Mouse (Mus musculus) CH12.LX (cell line): ENCODE results near the gene Gm19684. TPM values are rescaled to one million over a fixed set of nuclear protein-coding genes. Genes with fewer than 3 reads are reported as not detected.
"Not testable (repeated sequence)": the region's sequence is repeated elsewhere in the genome, so short reads cannot be mapped to it uniquely, and the experiment has no call there.

Source experiments
- DNase-seq: peaks from one replicate; pipeline ENCODE4 v3.0.0-alpha.2; 2013; ENCODE audit errors: extremely low read depth
- H3K27ac ChIP-seq: 2 replicates; pipeline ENCODE4 v1.5.1; 2012; ENCODE audit warnings: low read depth, mild to moderate bottlenecking, control low read depth, moderate library complexity; ENCODE audit not compliant: insufficient read depth
- H3K27me3 ChIP-seq: replicated peaks from 2 replicates; pipeline ENCODE3; 2012; ENCODE audit warnings: inconsistent platforms
- H3K36me3 ChIP-seq, 2 experiments: replicated peaks in 1 of 2; 2 replicates each; pipeline versions ENCODE3 to v1.6.1; 2012; ENCODE audit warnings: inconsistent platforms in 1 of 2, low read length in 1 of 2, mild to moderate bottlenecking in 1 of 2, mixed read lengths in 1 of 2, moderate library complexity in 1 of 2; ENCODE audit not compliant: control insufficient read depth in 1 of 2, insufficient read depth in 1 of 2
- H3K4me1 ChIP-seq, 2 experiments: 2 replicates each; pipeline ENCODE4 v1.6.1; 2012; ENCODE audit warnings: inconsistent platforms in 1 of 2, moderate library complexity in 1 of 2; ENCODE audit not compliant: insufficient read depth in 2 of 2, control insufficient read depth in 1 of 2
- H3K4me2 ChIP-seq: 2 replicates; pipeline ENCODE4 v1.6.1; 2012; ENCODE audit warnings: low read depth, mild to moderate bottlenecking, control low read depth; ENCODE audit not compliant: poor library complexity, insufficient read depth, severe bottlenecking
- H3K4me3 ChIP-seq, 3 experiments: fragments of 150-350 bp in 1 of 3; sonication (generic) in 1 of 3; replicated peaks in 1 of 3; 2 replicates each; pipeline versions ENCODE3 to v1.5.1; 2011 to 2012; ENCODE audit warnings: low read depth in 2 of 3, low read length in 2 of 3, mild to moderate bottlenecking in 2 of 3, moderate library complexity in 2 of 3, control low read depth in 1 of 3, improper control_type of control experiment in 1 of 3, inconsistent platforms in 1 of 3, mixed read lengths in 1 of 3; ENCODE audit not compliant: poor library complexity in 1 of 3
- H3K79me2 ChIP-seq: replicated peaks from 2 replicates; pipeline ENCODE4 v1.6.1; 2012; ENCODE audit warnings: mild to moderate bottlenecking, moderate library complexity; ENCODE audit not compliant: control insufficient read depth, poor library complexity, insufficient read depth, severe bottlenecking; ENCODE audit errors: extremely low read depth
- H3K9ac ChIP-seq: 2 replicates; pipeline ENCODE4 v1.6.1; 2012; ENCODE audit warnings: low read depth, mild to moderate bottlenecking, control low read depth, moderate library complexity; ENCODE audit not compliant: insufficient read depth
- H3K9me3 ChIP-seq: replicated peaks from 2 replicates; pipeline ENCODE3; 2012; ENCODE audit warnings: low read length, inconsistent platforms, mixed read lengths
- CTCF ChIP-seq, 2 experiments: IDR thresholded peaks in 1 of 2; conservative IDR thresholded peaks in 1 of 2; 2 replicates each; pipeline ENCODE4 v1.5.1; 2011 to 2012; ENCODE audit warnings: low read depth in 2 of 2, low read length in 2 of 2, improper control_type of control experiment in 1 of 2, inconsistent platforms in 1 of 2, mild to moderate bottlenecking in 1 of 2, moderate library complexity in 1 of 2
- NELFE ChIP-seq: IDR thresholded peaks from 2 replicates; pipeline ENCODE4 v1.6.1; 2011; ENCODE audit warnings: low read depth, low read length, improper control_type of control experiment
- POLR2A ChIP-seq: IDR thresholded peaks from 2 replicates; pipeline ENCODE4 v1.6.1; 2011; ENCODE audit warnings: low read depth, mild to moderate bottlenecking, improper control_type of control experiment, low read length
- RAD21 ChIP-seq: IDR thresholded peaks from 2 replicates; pipeline ENCODE4 v1.6.1; 2011; ENCODE audit warnings: low read depth, mild to moderate bottlenecking, low read length, improper control_type of control experiment, moderate library complexity
- SMC3 ChIP-seq: IDR thresholded peaks from 2 replicates; pipeline ENCODE4 v1.6.1; 2011; ENCODE audit warnings: low read depth, low read length, improper control_type of control experiment
- TBP ChIP-seq: conservative IDR thresholded peaks from 2 replicates; pipeline ENCODE4 v1.6.1; 2011; ENCODE audit warnings: low read depth, low read length, improper control_type of control experiment
- dilution Hi-C: fragments of 300-500 bp; cut with MboI; formaldehyde crosslinking; loops from 2 replicates; pipeline ENCODE4 v1.14.3; 2020; ENCODE audit warnings: low sequenced_read_pairs; ENCODE audit not compliant: extremely low pct_unique_long_range_greater_than_20kb, extremely low pct_ligation_motif_present
- in situ Hi-C: fragments of 300-500 bp; cut with MboI; formaldehyde crosslinking; loops from 3 replicates; pipeline ENCODE4 v1.14.3; 2019; ENCODE audit warnings: low sequenced_read_pairs, low pct_ligation_motif_present, low pct_unique_long_range_greater_than_20kb, mixed read lengths
- polyA plus RNA-seq: library from polyadenylated mRNA; unstranded; fragments of >175 nt; gene quantifications from 2 replicates; pipeline ENCODE4 v1.2.1, GENCODE M21; 2012; ENCODE audit warnings: low read depth; ENCODE audit not compliant: insufficient read length
- total RNA-seq, 2 experiments: library from RNA; depleted of rRNA; stranded (reverse); fragments of 300-350 nt in 1 of 2; fragments of >200 nt in 1 of 2; gene quantifications; 2 replicates each; pipeline ENCODE4 v1.2.3; 2012 to 2014

Gm19684 gene
- total and polyA plus RNA-seq, 3 experiments, result 0.35 to 0.93 (median 0.55) TPM

DNA sequence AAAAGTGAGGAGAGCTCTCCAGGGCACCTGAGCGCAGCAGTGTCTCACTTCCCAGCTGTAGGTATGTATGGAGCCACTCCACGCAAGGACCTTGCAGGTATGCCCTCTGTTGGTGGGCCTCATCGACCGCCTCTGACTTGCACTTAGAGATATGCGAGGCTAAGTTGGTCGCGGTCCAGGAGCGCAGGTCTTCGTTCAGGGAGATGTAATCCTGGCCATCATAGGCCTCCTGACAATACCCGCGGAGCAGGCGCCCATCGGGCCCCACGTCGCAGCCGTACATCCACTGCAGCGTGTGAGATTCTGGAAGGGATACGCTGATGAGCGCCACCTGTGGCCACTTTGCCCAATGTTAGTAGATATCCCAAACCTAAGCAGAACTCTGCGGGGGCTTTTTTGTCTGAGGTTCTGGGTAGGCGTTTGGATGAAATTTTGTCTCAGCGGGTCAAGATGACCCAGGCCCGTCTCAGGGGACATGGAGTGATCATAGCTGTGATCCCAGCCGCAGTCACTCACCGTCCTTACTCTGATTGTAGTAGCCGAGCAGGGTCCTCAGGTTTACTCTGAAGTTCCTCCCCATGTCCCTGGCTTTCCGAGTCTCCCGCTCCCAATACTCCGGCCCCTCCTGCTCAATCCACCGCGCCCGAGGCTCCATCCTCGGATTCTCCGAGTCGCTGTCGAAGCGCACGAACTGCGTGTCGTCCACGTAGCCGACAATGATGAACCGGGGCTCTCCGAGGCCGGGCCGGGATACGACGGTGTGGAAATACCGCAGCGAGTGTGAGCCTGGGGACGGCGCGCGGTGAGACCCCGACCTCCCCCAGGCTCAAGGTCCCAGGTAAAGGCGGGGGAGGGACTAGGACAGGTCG lies 10.6 kb upstream of the Gm19684 start:
- DNase-seq, H3K79me2 ChIP-seq, H3K27me3 ChIP-seq, H3K9me3 ChIP-seq, H3K36me3 ChIP-seq, H3K4me2 ChIP-seq, dilution Hi-C loops, H3K4me1 ChIP-seq: not testable (repeated sequence)
- peak overlapping the region; percentile 53; the same call in 1 of the 2 replicates for H3K27ac ChIP-seq
- in situ Hi-C loops, result loop anchor here (10.0 kb wide), 1 partner anchor 76 kb away; the partner anchor contains the start of gene H2-T23
- peak overlapping the region; percentile 74; the same call in 1 of the 2 replicates for H3K9ac ChIP-seq
- peak overlapping the region; percentile 42 to 67 (median 42) for H3K4me3 ChIP-seq

DNA sequence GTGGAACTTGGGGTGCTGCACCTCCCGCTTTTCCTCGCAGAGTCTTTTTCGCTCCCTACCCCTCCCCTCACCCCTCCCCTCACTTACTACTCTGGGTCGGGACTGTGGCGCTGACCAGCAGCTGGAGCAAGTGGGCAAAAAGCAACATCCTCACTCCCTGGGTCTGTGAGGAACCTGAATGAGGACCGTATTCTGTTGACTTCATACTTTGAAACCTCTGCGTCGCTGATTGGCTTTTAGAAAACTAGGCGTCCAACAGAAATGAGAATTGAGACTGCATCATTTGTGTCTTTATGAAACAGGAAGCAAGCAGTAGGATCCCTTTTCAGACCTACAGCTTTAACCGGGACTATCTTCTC lies 10.0 kb upstream of the Gm19684 start:
- in situ Hi-C loops, result loop anchor here (10.0 kb wide), 1 partner anchor 77 kb away; the partner anchor contains the start of gene H2-T23
- H3K9me3 ChIP-seq, H3K36me3 ChIP-seq, H3K4me2 ChIP-seq, H3K4me1 ChIP-seq, H3K79me2 ChIP-seq, H3K27me3 ChIP-seq, dilution Hi-C loops: not testable (repeated sequence)
- peak; percentile 37 for DNase-seq
- peak; percentile 43; the same call in 1 of the 2 replicates for TF ChIP-seq NELFE
- 0 out of 2 replicates have a peak, but pooled peaks have one; percentile 41 for TF ChIP-seq TBP
- peak; percentile 37; the same call in 1 of the 2 replicates for TF ChIP-seq POLR2A
- Histone ChIP-seq H3K4me3 (peak overlapping the region in 2 of 3 experiments; percentile 38 to 60), H3K27ac (0 out of 2 replicates have a peak overlapping the region, but pooled peaks have one; percentile 36), H3K9ac (peak overlapping the region; percentile 40; the same call in 1 of the 2 replicates)

DNA sequence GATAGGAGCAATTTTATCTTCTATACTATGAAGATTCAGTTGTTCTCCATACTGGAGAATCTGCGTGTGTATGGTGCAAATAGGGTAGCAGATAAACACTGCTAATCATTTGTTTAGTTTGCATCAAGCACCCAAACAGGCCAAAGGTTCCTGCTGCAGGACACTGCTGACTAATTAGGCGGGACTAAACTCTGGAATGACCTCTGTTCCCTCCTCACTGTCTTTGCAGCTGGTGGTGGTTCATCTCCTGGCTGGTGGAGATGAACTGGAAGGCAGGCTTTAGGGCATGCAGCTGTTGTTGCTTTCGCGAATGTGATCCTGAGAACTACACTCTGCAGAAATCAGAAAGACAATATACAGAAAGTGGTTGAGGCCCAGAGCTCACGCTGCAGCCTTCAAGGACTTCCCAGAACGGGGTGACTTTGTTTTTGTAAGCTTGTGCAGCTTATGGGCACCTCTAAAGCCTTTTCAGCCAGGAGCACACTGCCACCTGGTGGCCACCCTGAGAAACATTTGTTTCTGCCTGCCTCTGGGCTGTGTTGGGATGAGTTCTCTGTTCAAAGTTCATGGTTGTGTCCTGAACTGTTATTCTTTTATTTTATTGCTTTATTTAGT lies 7.4 kb upstream of the Gm19684 start:
- H3K36me3 ChIP-seq, H3K4me1 ChIP-seq, H3K27ac ChIP-seq, H3K4me2 ChIP-seq, dilution Hi-C loops, H3K9me3 ChIP-seq, H3K79me2 ChIP-seq, H3K4me3 ChIP-seq, H3K27me3 ChIP-seq, H3K9ac ChIP-seq: not testable (repeated sequence)
- DNase-seq, result peak; percentile 59
- peak in 1 of 2 experiments; percentile 40; a peak in 2 of 4 replicates for TF ChIP-seq CTCF (conservative IDR thresholded peaks at IDR 0.05 in 1 of 2, IDR thresholded peaks at IDR 0.05 in 1 of 2; ENCODE audit: low read depth in 2 of 2, low read length in 2 of 2)
- peak; percentile 16 for TF ChIP-seq RAD21
- TF ChIP-seq SMC3, result peak; percentile 41
- in situ Hi-C loops, result loop anchor here (10.0 kb wide), 1 partner anchor 79 kb away; the partner anchor contains the start of gene H2-T23

DNA sequence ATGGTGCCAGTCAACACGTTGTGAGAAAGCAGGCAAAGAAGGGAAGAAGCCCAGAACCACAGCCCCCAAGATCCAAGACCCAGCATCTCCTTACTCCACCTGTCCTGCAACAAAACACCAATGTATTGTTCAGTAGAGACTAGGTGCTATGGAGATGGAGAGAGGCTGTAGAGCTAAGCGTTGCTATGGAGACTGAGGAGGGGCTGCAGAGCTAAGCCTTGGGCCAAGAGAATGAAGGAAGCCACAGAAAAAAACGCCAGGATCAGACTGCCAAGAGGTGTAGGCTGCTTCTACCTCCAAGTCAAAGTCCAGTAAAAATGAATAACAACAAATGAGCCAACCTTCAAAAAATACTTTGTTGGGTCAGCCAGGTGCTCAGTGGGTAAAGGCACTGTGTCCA lies 4.9 kb upstream of the Gm19684 start:
- dilution Hi-C loops, H3K36me3 ChIP-seq, H3K27me3 ChIP-seq, H3K9ac ChIP-seq, H3K27ac ChIP-seq, H3K9me3 ChIP-seq, DNase-seq, H3K4me3 ChIP-seq, H3K79me2 ChIP-seq, H3K4me2 ChIP-seq: not testable (repeated sequence)
- peaks cover 4 to 13% of the 10 kb centered on the region in 2 experiments; a peak in 2 of 4 replicates for H3K4me1 ChIP-seq
- in situ Hi-C loops, result loop anchor here (10.0 kb wide), 1 partner anchor 82 kb away; the partner anchor contains the start of gene H2-T23

DNA sequence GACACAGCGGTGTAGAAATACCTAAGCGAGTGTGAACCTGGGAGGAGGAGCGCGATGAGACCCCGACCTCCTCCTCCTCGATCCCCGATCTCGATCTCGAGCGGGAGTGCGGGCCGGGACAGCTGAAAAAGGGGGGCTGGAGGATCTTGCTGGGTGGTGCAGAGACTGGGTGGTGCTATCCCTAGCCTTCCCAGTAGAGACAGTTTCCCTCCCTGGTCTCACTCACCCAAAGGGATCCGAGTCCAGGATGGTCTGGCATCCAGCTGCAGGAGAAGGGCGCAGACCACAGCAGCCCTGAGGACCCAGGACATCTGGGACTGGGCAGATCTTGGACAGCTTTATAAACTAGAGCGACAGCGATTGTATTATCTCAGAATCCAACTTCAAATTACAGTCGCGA lies 639 bp upstream of the Gm19684 start:
- Histone ChIP-seq H3K4me3 (peak overlapping the region in 2 of 3 experiments; percentile 47 to 57), H3K4me1 (peaks cover 4 to 13% of the 10 kb centered on the region in 2 experiments; a peak in 2 of 4 replicates), H3K9ac (peak overlapping the region; percentile 78)
- DNase-seq, H3K79me2 ChIP-seq, in situ Hi-C loops, H3K36me3 ChIP-seq, dilution Hi-C loops, H3K9me3 ChIP-seq, H3K27me3 ChIP-seq, H3K4me2 ChIP-seq, H3K27ac ChIP-seq: not testable (repeated sequence)
